Mouse (Mus musculus): ENCODE measurements around the gene Ormdl3. TPM values are rescaled to one million over a fixed set of nuclear protein-coding genes. Genes with fewer than 3 reads are reported as not detected.
A peak's percentile ranks its signal among the peaks of the same experiment; 100 is the strongest.
"Not testable (repeated sequence)": the region's sequence is repeated elsewhere in the genome, so short reads cannot be mapped to it uniquely, and the experiment has no call there.

The Ormdl3 gene
- 56.7 and 57.7 TPM in 2 replicates for polyA plus RNA-seq (2016; fragmentation: Nextera tagmentation; extraction: Ambion mirVana)

DNA sequence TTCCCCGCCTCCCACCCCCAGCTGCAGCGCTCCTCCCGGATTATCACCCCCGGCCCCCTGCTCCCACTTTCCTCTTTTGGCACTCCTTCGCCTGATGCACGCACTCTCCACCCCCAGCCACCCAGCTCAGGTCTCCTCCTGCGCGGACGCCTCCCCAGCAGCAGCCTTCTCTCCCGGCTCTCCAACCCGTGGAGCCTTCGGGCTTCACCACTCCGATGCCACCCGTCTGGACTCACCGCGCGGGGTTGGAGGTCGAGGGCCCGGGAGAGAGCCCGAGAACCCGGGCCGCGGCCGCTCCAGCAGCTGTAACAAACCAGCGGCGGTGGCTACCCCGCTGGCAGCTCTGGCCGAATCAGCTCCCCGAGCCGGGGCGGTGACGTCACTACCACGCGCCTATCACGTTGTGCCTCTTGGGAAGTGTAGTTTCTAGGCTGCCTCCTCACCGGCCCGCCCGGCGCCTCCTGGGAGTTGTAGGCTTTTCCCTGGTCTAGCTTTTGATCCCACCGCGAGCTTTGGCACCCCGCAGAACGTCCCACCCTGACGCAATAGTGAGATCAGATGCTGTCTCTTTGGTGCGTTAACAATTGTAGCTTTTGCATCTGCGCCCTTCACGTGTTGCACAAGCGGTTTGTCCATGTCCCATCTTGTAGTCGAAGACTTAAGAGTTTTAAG, at the start of gene Ormdl3:
Ormdl3 (minus strand) TSS at position 477 of the 672 bp plus-strand sequence.
- H3K27me3 ChIP-seq (replicated peaks; ENCODE audit: low read depth, poor library complexity, severe bottlenecking) = no peaks in the 10 kb centered on the region
- WGBS = under 1% methylated on average over 49 of the region's 49 CpGs
- peak; percentile 100 for DNase-seq (ENCODE audit: low spot score)
- peak within 1 kb of the TSS; percentile 93 for H3K4me3 ChIP-seq
- H3K36me3 ChIP-seq (replicated peaks) = peaks cover 21% of the 10 kb centered on the region
- H3K4me1 ChIP-seq = peaks cover 45% of the 10 kb centered on the region
- peak within 1 kb of the TSS; percentile 86 for H3K27ac ChIP-seq (replicated peaks)
- H3K9me3 ChIP-seq = no peaks in the 10 kb centered on the region

DNA sequence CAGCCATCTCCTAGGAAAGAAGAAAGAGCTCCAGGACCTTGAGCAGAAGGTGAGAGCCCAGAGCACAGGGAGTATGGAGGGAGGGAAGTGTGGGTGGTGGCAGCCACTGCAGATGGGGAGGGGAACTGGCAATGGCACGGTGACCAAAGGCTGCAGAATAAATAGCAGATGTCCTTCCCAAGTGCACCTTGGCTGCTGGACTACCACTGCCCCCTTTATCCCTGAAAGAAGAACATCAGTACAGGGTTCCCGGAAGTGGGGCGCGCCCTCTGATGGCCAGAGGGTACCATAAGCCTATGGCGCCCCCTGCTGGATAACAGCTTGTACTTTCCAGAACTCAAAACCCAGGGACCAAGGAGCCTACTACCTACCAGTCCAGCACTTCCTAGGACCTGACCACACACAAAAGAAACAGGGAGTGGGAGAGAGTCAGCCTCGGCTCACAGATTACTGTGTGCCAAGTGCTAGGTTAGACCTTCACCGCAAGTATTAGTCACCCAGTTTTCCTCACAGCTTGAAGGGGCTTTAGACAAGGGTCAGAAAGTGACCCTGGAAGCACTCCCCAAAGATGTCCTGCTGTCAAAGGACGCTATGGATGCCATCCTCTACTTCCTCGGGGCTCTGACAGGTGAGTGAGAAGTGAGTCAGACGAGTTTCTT, 48.3 kb upstream of the Ormdl3 start:
- WGBS = 36% methylated on average over 10 of the region's 10 CpGs
- not testable (repeated sequence) for H3K27me3 ChIP-seq (replicated peaks; ENCODE audit: low read depth, poor library complexity, severe bottlenecking); H3K4me3 ChIP-seq; H3K4me1 ChIP-seq; H3K9me3 ChIP-seq; H3K27ac ChIP-seq (replicated peaks); H3K36me3 ChIP-seq (replicated peaks)
- DNase-seq (ENCODE audit: low spot score) = peak; percentile 34

DNA sequence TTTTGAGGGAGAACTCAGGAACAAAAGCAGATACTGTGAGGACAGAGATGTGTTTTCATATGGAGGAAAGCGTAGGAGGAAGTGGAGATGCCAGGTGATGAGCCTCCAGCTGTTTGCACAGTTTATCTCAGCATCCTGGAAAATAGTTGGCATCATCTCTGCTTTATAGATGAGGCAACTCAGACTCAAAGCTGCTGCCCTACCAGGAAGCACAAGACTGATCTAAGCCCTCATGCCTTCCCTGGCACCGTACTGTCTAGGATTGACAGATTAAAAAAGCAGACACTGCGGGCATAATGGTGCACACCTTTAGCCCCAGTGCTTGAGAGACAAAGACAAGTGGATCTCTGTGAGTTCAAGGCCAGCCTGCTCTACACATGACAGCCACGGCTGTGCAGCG, 43.5 kb upstream of the Ormdl3 start:
- H3K4me3 ChIP-seq = no peak overlapping the region
- no peaks in the 10 kb centered on the region for H3K4me1 ChIP-seq
- 0 out of 2 replicates have a peak, but pooled peaks cover 2% of the 10 kb centered on the region for H3K9me3 ChIP-seq
- H3K36me3 ChIP-seq (replicated peaks) = no peaks in the 10 kb centered on the region
- H3K27me3 ChIP-seq (replicated peaks; ENCODE audit: low read depth, poor library complexity, severe bottlenecking) = peaks cover 8% of the 10 kb centered on the region; the same call in 1 of the 2 replicates
- WGBS = 91% methylated on average over 5 of the region's 5 CpGs
- no peak overlapping the region for H3K27ac ChIP-seq (replicated peaks)
- DNase-seq (ENCODE audit: low spot score) = no peak

DNA sequence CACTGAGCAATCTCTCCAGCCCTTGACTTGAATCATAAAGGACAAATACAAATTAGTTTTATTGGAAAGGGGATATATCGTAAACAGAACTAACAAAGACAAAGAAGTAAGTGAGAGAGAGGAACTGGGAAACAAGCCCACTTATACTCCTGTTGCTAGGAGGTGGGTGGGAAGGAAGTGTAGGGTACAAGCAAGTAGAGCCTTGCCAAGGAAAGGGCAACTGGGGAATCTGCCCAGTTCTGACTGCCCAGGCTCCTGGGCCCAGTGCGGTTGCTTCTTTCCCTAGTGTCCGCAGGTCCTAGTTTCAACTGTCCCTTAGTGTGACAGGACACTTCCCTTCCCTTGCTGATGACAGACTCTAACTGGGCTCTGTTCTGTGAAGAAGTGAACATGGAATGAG, 41.5 kb upstream of the Ormdl3 start:
- Histone ChIP-seq H3K4me3 (no peak overlapping the region), H3K27ac (replicated peaks) (no peak overlapping the region), H3K4me1 (no peaks in the 10 kb centered on the region), H3K27me3 (replicated peaks; ENCODE audit: low read depth, poor library complexity, severe bottlenecking) (peaks cover 8% of the 10 kb centered on the region; the same call in 1 of the 2 replicates), H3K9me3 (0 out of 2 replicates have a peak, but pooled peaks cover 3% of the 10 kb centered on the region), H3K36me3 (replicated peaks) (no peaks in the 10 kb centered on the region)
- WGBS = 93% methylated on average over 3 of the region's 3 CpGs
- no peak for DNase-seq (ENCODE audit: low spot score)

DNA sequence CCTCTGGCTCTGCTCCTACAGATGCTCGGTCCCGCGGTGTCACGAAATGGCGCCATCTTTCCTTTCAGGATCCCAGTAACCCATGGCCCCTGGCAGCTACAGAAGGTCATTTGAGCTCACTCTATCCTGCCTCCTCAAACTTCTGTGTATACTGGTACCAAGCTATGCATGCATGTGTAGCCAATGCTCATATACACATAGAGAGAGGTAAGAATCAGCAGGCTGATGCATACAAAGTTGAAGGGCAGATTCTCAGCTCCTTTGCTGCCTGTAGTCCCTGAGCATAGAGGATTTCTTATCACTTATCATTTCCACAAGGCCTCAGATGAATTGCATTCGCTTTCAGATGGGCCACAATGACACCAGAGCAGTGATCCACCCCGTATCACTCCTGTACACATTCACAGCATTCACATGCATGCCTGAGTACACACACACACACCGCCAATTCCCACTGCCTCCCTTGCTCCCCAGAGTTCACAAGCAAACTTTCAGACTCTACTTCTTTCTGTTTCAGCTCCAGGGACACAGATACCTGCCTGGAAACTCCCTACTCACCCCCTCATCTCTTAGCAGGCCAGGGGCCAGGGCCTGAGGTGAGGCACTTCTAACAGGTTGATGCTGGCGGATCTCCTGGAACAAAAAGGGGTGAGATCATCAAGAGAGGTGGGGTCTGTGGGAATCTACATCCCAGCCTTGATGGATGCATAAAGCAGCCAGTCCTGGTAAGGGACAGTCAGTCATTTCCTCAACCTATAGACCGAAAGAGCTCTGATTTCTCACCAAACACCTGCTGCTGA, 38.6 kb upstream of the Ormdl3 start, which contains the start of the genes Gm12355 and Gsdma3:
Gm12355 (minus strand) TSS at position 51 of the 800 bp plus-strand sequence.
Gsdma3 (plus strand) TSS at position 750 of the 800 bp plus-strand sequence.
- no peaks in the 10 kb centered on the region for H3K4me1 ChIP-seq
- DNase-seq (ENCODE audit: low spot score) = no peak
- H3K4me3 ChIP-seq = no peak within 1 kb of the TSS
- peaks cover 12% of the 10 kb centered on the region for H3K9me3 ChIP-seq
- 89% methylated on average over 10 of the region's 10 CpGs for WGBS
- H3K27ac ChIP-seq (replicated peaks) = no peak within 1 kb of the TSS
- 0 out of 2 replicates have a peak, but pooled peaks cover 2% of the 10 kb centered on the region for H3K27me3 ChIP-seq (replicated peaks; ENCODE audit: low read depth, poor library complexity, severe bottlenecking)
- H3K36me3 ChIP-seq (replicated peaks) = no peaks in the 10 kb centered on the region

DNA sequence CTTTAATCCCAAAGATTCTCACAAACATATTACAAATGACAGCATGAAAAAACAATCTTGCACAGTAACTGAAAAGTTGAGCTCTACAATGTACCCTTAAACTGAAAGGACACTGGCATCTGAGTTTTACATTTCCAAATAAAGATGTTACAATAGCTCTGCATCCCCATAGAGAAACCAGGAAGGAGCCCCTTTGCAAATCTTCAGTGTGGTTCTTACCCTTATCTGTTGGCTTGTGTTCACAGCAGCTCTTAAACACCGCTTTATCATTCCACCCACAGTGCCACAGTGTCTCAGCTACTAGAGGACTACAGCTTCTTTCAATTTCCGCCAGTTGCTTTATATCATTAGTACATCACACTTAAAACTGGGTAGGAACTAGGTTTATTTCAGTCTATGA, 37.2 kb upstream of the Ormdl3 start:
- H3K27me3 ChIP-seq (replicated peaks; ENCODE audit: low read depth, poor library complexity, severe bottlenecking); H3K4me3 ChIP-seq; DNase-seq (ENCODE audit: low spot score); H3K4me1 ChIP-seq; H3K27ac ChIP-seq (replicated peaks); H3K36me3 ChIP-seq (replicated peaks): not testable (repeated sequence)
- peaks cover 18% of the 10 kb centered on the region for H3K9me3 ChIP-seq
- 94% methylated on average over 2 of the region's 2 CpGs for WGBS

DNA sequence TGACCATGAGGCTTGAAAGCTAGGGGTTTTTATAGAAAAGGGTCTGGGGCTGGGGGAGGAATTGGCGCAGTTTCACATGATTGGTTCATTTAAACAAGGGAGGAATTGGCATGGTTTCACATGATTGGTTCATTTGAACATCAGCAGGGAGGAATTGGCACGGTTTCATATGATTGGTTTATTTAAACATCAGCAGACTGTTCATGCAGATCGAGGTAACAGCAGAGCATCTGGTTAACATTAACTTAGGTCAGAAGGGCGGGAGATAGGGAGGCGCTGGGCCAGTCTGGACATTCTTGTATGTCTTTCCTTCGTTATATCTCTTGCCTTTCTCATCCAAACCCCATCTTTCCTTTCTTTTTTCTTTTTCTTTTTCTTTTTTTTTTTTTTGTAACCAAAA, 36.8 kb upstream of the Ormdl3 start:
- H3K27ac ChIP-seq (replicated peaks); H3K4me1 ChIP-seq; DNase-seq (ENCODE audit: low spot score); H3K4me3 ChIP-seq; H3K27me3 ChIP-seq (replicated peaks; ENCODE audit: low read depth, poor library complexity, severe bottlenecking); H3K36me3 ChIP-seq (replicated peaks): not testable (repeated sequence)
- peaks cover 18% of the 10 kb centered on the region for H3K9me3 ChIP-seq
- WGBS = 76% methylated on average over 6 of the region's 6 CpGs

DNA sequence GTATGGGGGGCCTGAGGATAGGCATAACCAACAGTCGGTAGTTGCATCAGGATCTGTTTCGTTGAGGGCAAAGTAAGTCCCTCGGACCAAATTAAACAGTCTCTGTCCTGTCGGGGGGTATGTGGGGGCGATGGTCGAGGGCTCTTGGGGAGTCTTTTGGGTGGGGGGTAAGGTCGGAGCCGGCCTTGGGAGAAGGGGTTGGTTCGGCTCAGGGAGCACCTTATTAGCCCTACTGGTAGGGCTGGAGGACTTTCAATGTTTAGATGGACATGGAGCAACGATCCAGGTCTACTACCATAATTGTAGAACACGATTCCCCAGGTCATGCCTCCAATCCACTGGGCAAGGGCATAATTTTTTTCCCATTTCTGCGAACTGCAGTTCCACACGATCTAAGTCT, 33.6 kb upstream of the Ormdl3 start:
- Histone ChIP-seq H3K4me1 (no peaks in the 10 kb centered on the region), H3K27me3 (replicated peaks; ENCODE audit: low read depth, poor library complexity, severe bottlenecking) (no peaks in the 10 kb centered on the region), H3K36me3 (replicated peaks) (no peaks in the 10 kb centered on the region), H3K27ac (replicated peaks) (no peak overlapping the region), H3K9me3 (peaks cover 18% of the 10 kb centered on the region), H3K4me3 (no peak overlapping the region)
- peak; percentile 3 for DNase-seq (ENCODE audit: low spot score)
- 89% methylated on average over 13 of the region's 13 CpGs for WGBS

DNA sequence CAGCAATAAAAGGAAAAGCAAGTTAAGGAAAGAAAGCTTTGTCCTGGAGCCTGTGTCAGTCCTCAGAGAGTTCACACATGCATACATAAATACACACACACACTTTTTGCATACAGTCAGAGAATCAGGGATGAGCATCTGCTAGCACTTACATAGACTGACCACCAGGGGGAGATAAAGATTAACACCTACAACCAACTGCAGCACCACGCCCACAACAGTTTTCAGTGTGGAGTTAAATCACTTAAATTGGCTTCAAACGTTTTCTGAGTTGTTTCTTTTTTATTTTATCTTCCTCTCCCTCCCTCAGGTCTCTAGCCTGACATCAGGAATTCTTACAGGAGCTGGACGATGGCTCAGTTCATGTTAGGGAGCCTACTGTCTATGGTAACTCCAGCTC, 19.6 kb upstream of the Ormdl3 start:
- peak; percentile 20 for DNase-seq (ENCODE audit: low spot score)
- 13% methylated on average over 3 of the region's 3 CpGs for WGBS

DNA sequence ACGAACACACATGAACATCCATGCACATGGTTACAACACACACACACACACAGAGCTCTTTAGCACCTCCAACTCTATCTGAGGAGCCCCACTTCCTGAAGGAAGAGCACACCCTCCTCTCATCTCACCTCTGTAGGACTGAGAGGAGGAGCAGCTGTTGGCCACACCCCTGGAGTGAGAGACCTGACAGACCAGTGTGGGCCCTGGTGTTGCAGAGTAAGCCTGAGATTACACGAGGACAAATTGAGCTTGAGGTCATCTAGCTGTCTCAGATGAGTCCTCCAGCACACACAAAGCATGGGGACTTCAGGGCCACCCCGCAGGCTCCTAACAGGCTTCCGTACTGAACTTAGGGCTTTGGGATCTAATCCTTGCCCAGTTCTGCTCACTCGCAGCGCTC, 17.7 kb upstream of the Ormdl3 start:
- H3K4me1 ChIP-seq = peaks cover 11% of the 10 kb centered on the region
- H3K27me3 ChIP-seq (replicated peaks; ENCODE audit: low read depth, poor library complexity, severe bottlenecking) = peaks cover 39% of the 10 kb centered on the region
- WGBS = 68% methylated on average over 6 of the region's 6 CpGs
- H3K36me3 ChIP-seq (replicated peaks); DNase-seq (ENCODE audit: low spot score); H3K27ac ChIP-seq (replicated peaks); H3K4me3 ChIP-seq; H3K9me3 ChIP-seq: not testable (repeated sequence)

More for the DNA sequence above, 19.6 kb upstream of the Ormdl3 start:
- Histone ChIP-seq H3K4me3 (no peak overlapping the region), H3K4me1 (peaks cover 9% of the 10 kb centered on the region), H3K36me3 (replicated peaks) (no peaks in the 10 kb centered on the region), H3K27me3 (replicated peaks; ENCODE audit: low read depth, poor library complexity, severe bottlenecking) (peaks cover 21% of the 10 kb centered on the region; the same call in 1 of the 2 replicates), H3K27ac (replicated peaks) (no peak overlapping the region), H3K9me3 (no peaks in the 10 kb centered on the region)

DNA sequence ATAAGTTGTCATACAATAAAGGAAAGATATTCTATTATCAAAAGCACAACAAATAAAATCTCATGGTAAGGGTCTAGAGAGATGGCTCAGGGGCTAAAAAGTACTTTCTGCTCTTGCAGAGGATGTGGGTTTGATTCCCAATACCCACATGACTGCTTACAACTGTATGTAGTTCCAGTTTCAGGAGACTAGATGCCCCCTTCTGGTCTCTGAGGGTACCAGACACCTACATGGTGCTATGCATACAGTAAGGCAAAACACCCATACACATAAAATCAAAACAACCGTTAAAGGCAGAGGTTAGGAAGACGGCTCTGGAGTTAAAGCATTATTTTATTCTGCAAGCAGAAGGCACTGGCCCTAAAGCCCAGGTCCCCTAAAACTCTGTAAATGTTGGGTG, 16.8 kb upstream of the Ormdl3 start:
- Histone ChIP-seq H3K27ac (replicated peaks) (no peak overlapping the region), H3K4me3 (no peak overlapping the region), H3K27me3 (replicated peaks; ENCODE audit: low read depth, poor library complexity, severe bottlenecking) (peaks cover 42% of the 10 kb centered on the region), H3K9me3 (no peaks in the 10 kb centered on the region), H3K36me3 (replicated peaks) (no peaks in the 10 kb centered on the region), H3K4me1 (peaks cover 13% of the 10 kb centered on the region)
- 86% methylated on average over 2 of the region's 2 CpGs for WGBS
- no peak for DNase-seq (ENCODE audit: low spot score)

DNA sequence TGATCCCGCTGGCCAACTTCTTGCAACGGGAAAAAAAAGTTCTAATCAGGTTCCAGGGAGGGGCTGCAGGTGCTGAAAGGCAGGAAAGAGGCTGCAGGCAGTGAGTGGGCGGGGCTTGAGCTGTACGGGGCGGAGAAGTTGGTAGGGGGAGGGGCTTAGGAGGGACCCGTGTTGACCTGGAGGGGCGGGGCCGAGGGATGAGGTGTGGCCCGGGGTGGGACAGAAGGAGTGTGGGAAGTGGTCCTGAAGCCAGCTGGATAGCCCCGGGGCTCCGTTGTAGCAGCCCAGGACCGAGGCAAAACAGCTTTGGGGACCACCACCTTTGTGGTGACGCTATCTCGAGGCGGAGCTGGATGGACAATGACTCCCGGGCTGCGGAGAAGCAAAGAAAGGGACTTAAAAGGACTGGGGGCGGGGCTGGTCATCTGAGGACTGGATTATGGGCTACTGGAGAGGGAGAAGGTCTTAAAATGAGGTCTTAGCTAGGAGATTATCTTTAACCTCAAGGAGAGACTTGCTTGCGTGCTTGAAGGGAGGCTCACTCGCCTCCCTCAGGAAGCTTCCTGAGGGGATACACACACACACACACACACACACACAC, 15.0 kb upstream of the Ormdl3 start:
- Histone ChIP-seq H3K4me1 (peaks cover 17% of the 10 kb centered on the region), H3K27me3 (replicated peaks; ENCODE audit: low read depth, poor library complexity, severe bottlenecking) (peaks cover 55% of the 10 kb centered on the region), H3K4me3 (peak overlapping the region; percentile 57), H3K36me3 (replicated peaks) (no peaks in the 10 kb centered on the region), H3K9me3 (no peaks in the 10 kb centered on the region), H3K27ac (replicated peaks) (peak overlapping the region; percentile 66)
- WGBS = 2% methylated on average over 20 of the region's 20 CpGs
- DNase-seq (ENCODE audit: low spot score) = peak; percentile 78

All from embryonic facial prominence, embryonic 10.5 days (tissue).